Mouse (Mus musculus) forebrain, embryonic 14.5 days (tissue): ENCODE results near the gene Pwwp2b. TPM values are rescaled to one million over a fixed set of nuclear protein-coding genes. Genes with fewer than 3 reads are reported as not detected.

Experiments
- ATAC-seq: fragments of 200-750 bp; cut with Nextera tagmentation; 2 replicates; pipeline ENCODE4 v1.8.0; 2017; ENCODE audit warnings: mild to moderate bottlenecking, moderate library complexity
- DNase-seq: peaks from one replicate; pipeline ENCODE4 v3.0.0-alpha.2; 2015; ENCODE audit warnings: low spot score
- H3K27ac ChIP-seq: fragments of 300-500 bp; sonication (generic); 2 replicates; pipeline ENCODE4 v1.5.1; 2014; ENCODE audit warnings: low read depth, mild to moderate bottlenecking, control low read depth, low read length, moderate library complexity
- H3K27me3 ChIP-seq: fragments of 300-500 bp; sonication (generic); replicated peaks from 2 replicates; pipeline ENCODE4 v1.6.1; 2014; ENCODE audit warnings: low read length, control low read depth, mixed read lengths; ENCODE audit not compliant: control insufficient read depth, insufficient read depth
- H3K36me3 ChIP-seq: fragments of 300-500 bp; sonication (generic); 2 replicates; pipeline ENCODE4 v1.6.1; 2014; ENCODE audit warnings: low read length, control low read depth; ENCODE audit not compliant: control insufficient read depth, insufficient read depth
- H3K4me1 ChIP-seq: fragments of 300-500 bp; sonication (generic); 2 replicates; pipeline ENCODE4 v1.6.1; 2014; ENCODE audit warnings: antibody characterized with exemption, low read length, control low read depth; ENCODE audit not compliant: control insufficient read depth, insufficient read depth
- H3K4me2 ChIP-seq: fragments of 300-500 bp; sonication (generic); 2 replicates; pipeline ENCODE4 v1.6.1; 2014; ENCODE audit warnings: mild to moderate bottlenecking, control low read depth, low read length
- H3K4me3 ChIP-seq: fragments of 300-500 bp; sonication (generic); 2 replicates; pipeline ENCODE4 v1.5.1; 2014; ENCODE audit warnings: low read depth, low read length, control low read depth
- H3K9ac ChIP-seq: fragments of 300-500 bp; sonication (generic); 2 replicates; pipeline ENCODE4 v1.6.1; 2014; ENCODE audit warnings: mild to moderate bottlenecking, low read length, control low read depth, moderate library complexity
- H3K9me3 ChIP-seq: fragments of 300-500 bp; sonication (generic); replicated peaks from 2 replicates; pipeline ENCODE4 v1.6.1; 2016; ENCODE audit warnings: low read length, control low read depth, mixed read lengths; ENCODE audit not compliant: control insufficient read depth
- WGBS: fragments of 180-500 bp; shearing (Covaris S2); extraction: QIAGEN DNeasy Blood & Tissue Kit; methylation state at CpG from one replicate; pipeline ENCODE4 v1.1.7; 2014; 5-methylcytosine and 5-hydroxymethylcytosine counted together
- polyA plus RNA-seq: library from polyadenylated mRNA; unstranded; fragments of >200 nt; fragmentation: Nextera tagmentation; extraction: Ambion mirVana; gene quantifications from 2 replicates; pipeline ENCODE4 v1.2.1, GENCODE M21; 2014

Gene Pwwp2b
- polyA plus RNA-seq, 1 experiment from 2014 or later: 4.2 TPM

DNA sequence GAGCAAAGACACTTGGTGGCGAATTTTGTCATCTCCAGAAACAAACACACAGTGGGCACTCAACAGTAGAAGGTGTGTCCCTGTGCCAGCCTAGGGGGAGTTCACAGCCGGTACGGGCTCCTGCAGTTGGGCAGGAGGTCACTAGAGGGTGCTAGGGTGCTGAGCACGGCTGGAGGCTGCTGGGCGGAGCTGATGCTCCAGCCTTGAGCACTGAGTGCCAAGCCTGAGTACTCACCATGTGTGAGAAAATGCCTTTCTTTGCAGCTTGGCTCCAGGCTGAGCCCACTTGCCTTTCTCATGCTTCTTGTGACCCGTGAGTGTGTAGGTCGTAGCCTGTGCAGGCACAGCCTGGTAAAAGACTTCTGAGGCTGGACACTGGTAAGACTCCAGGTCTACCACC lies 14.6 kb upstream of the Pwwp2b start:
- Histone ChIP-seq H3K4me1 (0 out of 2 replicates have a peak, but pooled peaks cover 3% of the 10 kb centered on the region), H3K4me2 (no peak overlapping the region), H3K27ac (no peak overlapping the region), H3K9ac (no peak overlapping the region), H3K36me3 (no peaks in the 10 kb centered on the region), H3K27me3 (no peaks in the 10 kb centered on the region), H3K4me3 (no peak overlapping the region), H3K9me3 (no peaks in the 10 kb centered on the region)
- WGBS: 2% methylated on average over 7 of the region's 7 CpGs
- DNase-seq: peak; percentile 91
- ATAC-seq: peak; percentile 91

DNA sequence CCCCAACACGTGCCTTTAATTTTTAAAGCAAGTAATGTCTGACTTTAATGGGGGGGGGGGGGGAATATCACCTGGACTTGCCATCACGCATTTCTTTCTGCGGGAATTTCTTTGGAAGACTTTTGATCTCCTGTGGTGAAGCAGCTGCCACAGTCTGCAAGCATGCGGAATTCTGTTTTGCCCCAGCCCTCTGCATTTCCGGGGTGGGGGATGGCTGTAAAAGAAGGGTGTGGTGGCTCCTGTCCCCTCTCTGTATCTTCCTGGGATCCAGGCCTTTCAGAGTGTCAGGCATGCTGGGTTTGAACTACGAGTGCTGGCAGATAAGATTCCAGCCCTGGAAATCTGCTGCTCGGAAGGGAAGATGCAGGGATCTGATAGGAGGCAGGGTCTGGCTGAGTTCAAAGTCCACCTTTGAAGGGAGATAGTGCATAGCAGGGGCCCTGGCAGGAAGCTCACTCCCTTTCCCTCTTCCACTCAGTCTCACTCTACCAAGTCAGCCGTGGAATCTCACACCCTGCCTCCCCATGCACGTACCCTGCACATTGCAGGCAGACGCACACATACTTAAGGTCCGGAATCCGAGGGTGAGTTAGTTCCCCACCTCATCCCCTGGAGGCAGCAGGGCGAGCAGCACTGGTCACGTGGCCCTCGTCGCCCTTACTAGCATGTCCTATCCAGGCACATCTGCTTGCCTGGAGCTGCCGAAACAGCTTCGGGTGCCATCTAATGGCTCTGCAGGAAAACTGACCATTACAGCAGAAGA lies 13.7 kb upstream of the Pwwp2b start:
- Histone ChIP-seq H3K4me3 (no peak overlapping the region), H3K27ac (no peak overlapping the region), H3K27me3 (no peaks in the 10 kb centered on the region), H3K4me1 (0 out of 2 replicates have a peak, but pooled peaks cover 3% of the 10 kb centered on the region), H3K4me2 (no peak overlapping the region), H3K36me3 (no peaks in the 10 kb centered on the region), H3K9me3 (no peaks in the 10 kb centered on the region), H3K9ac (no peak overlapping the region)
- 13% methylated on average over 18 of the region's 18 CpGs for WGBS
- peak; percentile 39 for DNase-seq
- 0 out of 2 replicates have a peak, but pooled peaks have one; percentile 35 for ATAC-seq

- DNase-seq: no peak
- H3K27me3 ChIP-seq: no peaks in the 10 kb centered on the region
- 0 out of 2 replicates have a peak, but pooled peaks cover 3% of the 10 kb centered on the region for H3K4me1 ChIP-seq
- H3K9ac ChIP-seq: no peak overlapping the region
- no peak overlapping the region for H3K4me2 ChIP-seq
- 82% methylated on average over 12 of the region's 12 CpGs for WGBS
- no peak overlapping the region for H3K27ac ChIP-seq
- no peaks in the 10 kb centered on the region for H3K36me3 ChIP-seq
- H3K4me3 ChIP-seq: no peak overlapping the region
- no peak for ATAC-seq
- no peaks in the 10 kb centered on the region for H3K9me3 ChIP-seq
Measured at GRCm38 (mm10) chr7:139235651-139236358, 12.5 kb upstream of the Pwwp2b start.

DNA sequence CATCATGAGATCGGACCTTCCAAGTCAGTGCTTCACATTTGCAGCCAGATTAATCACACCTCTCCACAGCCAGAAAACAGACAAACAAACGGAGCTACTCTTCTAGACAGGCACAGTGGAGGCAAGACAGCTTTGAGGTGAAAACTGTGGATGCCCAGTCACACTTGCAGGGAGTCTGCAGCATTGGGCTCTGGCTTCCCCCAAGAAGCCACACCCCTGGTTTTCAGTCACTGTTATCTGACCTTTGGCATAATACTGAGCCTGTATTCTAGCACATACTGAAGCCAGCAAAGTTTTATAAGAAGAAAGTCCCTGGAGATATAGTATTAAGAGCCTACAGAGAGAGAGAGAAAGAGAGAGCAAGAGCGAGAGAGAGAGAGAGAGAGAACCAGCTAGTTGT lies 8.8 kb upstream of the Pwwp2b start:
- no peaks in the 10 kb centered on the region for H3K27me3 ChIP-seq
- H3K27ac ChIP-seq: no peak overlapping the region
- no peaks in the 10 kb centered on the region for H3K9me3 ChIP-seq
- H3K9ac ChIP-seq: no peak overlapping the region
- 78% methylated on average over 3 of the region's 3 CpGs for WGBS
- H3K36me3 ChIP-seq: no peaks in the 10 kb centered on the region
- H3K4me2 ChIP-seq: no peak overlapping the region
- H3K4me1 ChIP-seq: no peaks in the 10 kb centered on the region
- H3K4me3 ChIP-seq: no peak overlapping the region
- ATAC-seq: no peak
- DNase-seq: no peak

DNA sequence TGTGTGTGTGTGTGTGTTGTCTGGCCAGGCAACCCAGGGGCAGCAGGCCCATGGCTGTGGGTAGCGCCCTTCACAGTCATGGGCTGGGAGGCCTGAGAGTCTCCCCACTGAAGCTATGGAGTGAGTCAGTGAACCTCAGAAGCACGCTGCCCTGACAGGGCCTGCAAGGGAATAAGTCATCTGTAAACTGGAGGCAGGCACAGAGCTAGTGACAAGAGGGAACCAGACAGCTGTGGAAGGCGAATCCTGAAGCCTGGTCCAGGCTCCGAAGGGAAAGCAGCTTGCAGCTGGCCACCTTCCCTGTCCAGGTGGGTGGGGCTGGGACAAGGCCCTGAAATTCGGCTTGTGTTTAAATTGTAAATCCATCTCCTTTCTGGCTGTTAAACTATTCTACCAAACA lies 2.2 kb upstream of the Pwwp2b start:
- peaks cover 13% of the 10 kb centered on the region; the same call in 1 of the 2 replicates for H3K27me3 ChIP-seq
- no peak overlapping the region for H3K4me2 ChIP-seq
- DNase-seq (no peak), ATAC-seq (no peak)
- WGBS: 88% methylated on average over 5 of the region's 5 CpGs
- no peak overlapping the region for H3K27ac ChIP-seq
- H3K4me3 ChIP-seq: no peak overlapping the region
- no peaks in the 10 kb centered on the region for H3K36me3 ChIP-seq
- peaks cover 10% of the 10 kb centered on the region for H3K4me1 ChIP-seq
- no peaks in the 10 kb centered on the region for H3K9me3 ChIP-seq
- H3K9ac ChIP-seq: no peak overlapping the region

GRCm38 (mm10) chr7:139246931-139247880 lies 1.1 kb upstream of the Pwwp2b start:
- Histone ChIP-seq H3K36me3 (no peaks in the 10 kb centered on the region), H3K4me2 (peak overlapping the region; percentile 97), H3K4me3 (peak overlapping the region; percentile 64), H3K9me3 (no peaks in the 10 kb centered on the region), H3K27me3 (peaks cover 13% of the 10 kb centered on the region; the same call in 1 of the 2 replicates), H3K27ac (peak overlapping the region; percentile 48; the same call in 1 of the 2 replicates), H3K4me1 (peaks cover 10% of the 10 kb centered on the region), H3K9ac (peak overlapping the region; percentile 79)
- ATAC-seq (peak; percentile 38; the same call in 1 of the 2 replicates), DNase-seq (peak; percentile 41)
- 4% methylated on average over 38 of the region's 38 CpGs for WGBS

DNA sequence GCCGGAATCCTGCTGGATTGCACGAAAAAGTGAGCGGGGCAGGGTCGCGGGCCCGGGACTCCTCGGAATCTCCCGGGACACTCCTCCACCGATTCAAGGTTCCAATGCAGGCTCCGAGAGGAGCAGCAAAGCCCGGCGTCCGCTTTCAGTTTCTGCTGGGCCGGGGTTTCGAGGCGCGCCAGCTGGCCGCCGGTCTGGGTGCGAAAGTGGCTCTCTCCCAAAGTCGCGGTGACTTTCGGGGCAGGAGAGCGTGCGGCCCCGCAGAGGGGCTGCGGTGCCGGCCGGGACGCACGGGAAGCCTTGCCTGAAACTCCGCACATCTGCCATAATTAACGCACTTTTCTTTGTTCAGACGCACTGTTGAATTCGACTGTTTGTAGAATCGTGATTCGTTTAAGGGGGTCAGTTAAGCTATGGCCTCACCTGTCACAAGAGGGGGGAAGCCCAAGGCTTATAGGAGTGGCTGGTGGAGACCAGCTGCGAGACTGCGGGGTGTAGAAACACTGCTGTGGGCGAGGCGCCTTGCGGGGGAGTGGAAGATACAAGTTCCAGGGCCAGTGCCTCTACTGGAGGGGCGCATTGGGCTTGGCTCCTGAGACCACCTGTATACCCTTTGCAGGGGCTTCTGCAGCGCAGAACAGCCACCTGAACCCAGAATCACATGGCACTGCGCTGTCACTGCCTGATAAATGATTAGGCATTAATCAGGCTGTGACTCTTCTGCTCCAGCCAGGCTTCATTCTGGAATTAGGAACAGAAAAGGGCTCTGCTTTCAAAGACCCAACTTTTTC lies 528 bp downstream of the Pwwp2b start:
- ATAC-seq: no peak; the same call in 1 of the 2 replicates
- H3K9me3 ChIP-seq: no peaks in the 10 kb centered on the region
- peaks cover 10% of the 10 kb centered on the region for H3K4me1 ChIP-seq
- peak overlapping the region; percentile 64 for H3K4me3 ChIP-seq
- peak overlapping the region; percentile 97 for H3K4me2 ChIP-seq
- DNase-seq: peak; percentile 32
- peak overlapping the region; percentile 48; the same call in 1 of the 2 replicates for H3K27ac ChIP-seq
- under 1% methylated on average over 43 of the region's 45 CpGs for WGBS
- H3K27me3 ChIP-seq: peaks cover 13% of the 10 kb centered on the region; the same call in 1 of the 2 replicates
- H3K36me3 ChIP-seq: no peaks in the 10 kb centered on the region
- peak overlapping the region; percentile 79 for H3K9ac ChIP-seq
